Mouse (Mus musculus): ENCODE measurements around the gene Arf3. TPM values are rescaled to one million over a fixed set of nuclear protein-coding genes. Genes with fewer than 3 reads are reported as not detected.

Gene Arf3
- total and polyA plus RNA-seq, 2 experiments from 2014 or later: 17.3 to 27.6 TPM

DNA sequence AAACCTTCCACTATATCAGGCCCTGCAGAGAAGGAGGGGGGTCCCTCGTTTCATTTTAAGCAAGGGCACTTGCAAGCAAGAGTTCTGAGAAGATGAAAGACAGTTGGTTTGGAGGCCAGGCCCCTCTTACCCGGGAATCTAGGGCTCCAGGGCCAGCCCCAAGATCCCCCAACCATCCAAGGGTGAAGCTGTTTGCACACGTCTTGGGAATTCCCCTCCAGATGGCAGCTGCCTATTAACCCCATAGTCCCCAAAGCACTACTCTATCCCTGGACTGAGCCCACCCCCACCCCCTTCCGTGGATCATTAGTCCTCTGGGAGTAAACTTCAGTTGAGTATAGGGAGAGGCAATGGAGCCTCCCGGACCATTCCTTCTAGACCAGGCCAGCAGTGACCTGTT, 12.5 kb upstream of the Arf3 start:
- Histone ChIP-seq H3K4me1 (ENCODE audit: control insufficient read depth, insufficient read depth) (peaks cover 12% of the 10 kb centered on the region), H3K4me3 (ENCODE audit: low read depth, low read length) (no peak overlapping the region), H3K9ac (replicated peaks; ENCODE audit: low read depth, low read length) (no peak overlapping the region), H3K9me3 (replicated peaks; ENCODE audit: control insufficient read depth, low read length) (no peaks in the 10 kb centered on the region), H3K4me2 (ENCODE audit: low read depth, low read length) (no peak overlapping the region), H3K27me3 (ENCODE audit: control insufficient read depth, insufficient read depth, low read length) (peaks cover 78% of the 10 kb centered on the region), H3K27ac (ENCODE audit: low read depth) (no peak overlapping the region), H3K36me3 (replicated peaks; ENCODE audit: control insufficient read depth, insufficient read depth, low read length) (no peaks in the 10 kb centered on the region)
- WGBS: 18% methylated on average over 5 of the region's 5 CpGs
- TF ChIP-seq CTCF (IDR thresholded peaks at IDR 0.05; ENCODE audit: low read depth): no peak
- TF ChIP-seq EP300 (IDR thresholded peaks at IDR 0.05; ENCODE audit: low read depth): no peak
- ATAC-seq (ENCODE audit: insufficient read depth, low read depth) (no peak), DNase-seq (ENCODE audit: low spot score) (no peak)

DNA sequence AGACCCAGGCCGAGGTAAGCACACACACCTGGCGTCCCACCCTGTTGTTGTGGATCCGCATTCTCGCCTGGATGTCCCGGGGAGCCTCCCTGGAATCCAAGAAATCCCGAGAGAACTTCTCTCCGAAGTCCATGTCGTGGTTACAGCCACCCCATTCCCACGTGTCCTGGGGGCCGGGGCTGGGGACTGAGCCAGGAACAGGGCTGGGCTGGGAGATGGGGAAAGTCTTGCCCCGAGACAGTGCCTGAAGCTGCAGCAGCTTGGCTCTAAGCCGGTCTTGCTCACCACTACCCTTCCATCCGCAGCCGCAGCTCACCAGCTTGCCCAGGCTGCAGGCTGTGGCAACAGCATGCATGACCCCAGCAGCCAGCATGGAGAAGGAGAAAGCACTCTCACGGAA, 11.1 kb upstream of the Arf3 start:
- no peaks in the 10 kb centered on the region for H3K9me3 ChIP-seq (replicated peaks; ENCODE audit: control insufficient read depth, low read length)
- DNase-seq (ENCODE audit: low spot score): no peak
- no peak for TF ChIP-seq EP300 (IDR thresholded peaks at IDR 0.05; ENCODE audit: low read depth)
- no peak for TF ChIP-seq CTCF (IDR thresholded peaks at IDR 0.05; ENCODE audit: low read depth)
- H3K27ac ChIP-seq (ENCODE audit: low read depth): no peak overlapping the region
- 31% methylated on average over 15 of the region's 15 CpGs for WGBS
- no peak overlapping the region for H3K4me3 ChIP-seq (ENCODE audit: low read depth, low read length)
- H3K4me1 ChIP-seq (ENCODE audit: control insufficient read depth, insufficient read depth): peaks cover 12% of the 10 kb centered on the region
- H3K9ac ChIP-seq (replicated peaks; ENCODE audit: low read depth, low read length): no peak overlapping the region
- ATAC-seq (ENCODE audit: insufficient read depth, low read depth): no peak
- H3K4me2 ChIP-seq (ENCODE audit: low read depth, low read length): no peak overlapping the region
- peaks cover 66% of the 10 kb centered on the region for H3K27me3 ChIP-seq (ENCODE audit: control insufficient read depth, insufficient read depth, low read length)
- H3K36me3 ChIP-seq (replicated peaks; ENCODE audit: control insufficient read depth, insufficient read depth, low read length): no peaks in the 10 kb centered on the region

- ATAC-seq (ENCODE audit: insufficient read depth, low read depth) (no peak), DNase-seq (ENCODE audit: low spot score) (no peak)
- Histone ChIP-seq H3K36me3 (replicated peaks; ENCODE audit: control insufficient read depth, insufficient read depth, low read length) (no peaks in the 10 kb centered on the region), H3K4me3 (ENCODE audit: low read depth, low read length) (peak overlapping the region; percentile 27), H3K9ac (replicated peaks; ENCODE audit: low read depth, low read length) (no peak overlapping the region), H3K27ac (ENCODE audit: low read depth) (no peak overlapping the region), H3K9me3 (replicated peaks; ENCODE audit: control insufficient read depth, low read length) (no peaks in the 10 kb centered on the region), H3K27me3 (ENCODE audit: control insufficient read depth, insufficient read depth, low read length) (peaks cover 57% of the 10 kb centered on the region), H3K4me2 (ENCODE audit: low read depth, low read length) (peak overlapping the region; percentile 64), H3K4me1 (ENCODE audit: control insufficient read depth, insufficient read depth) (peaks cover 6% of the 10 kb centered on the region; the same call in 1 of the 2 replicates)
- TF ChIP-seq CTCF (IDR thresholded peaks at IDR 0.05; ENCODE audit: low read depth) (no peak), EP300 (IDR thresholded peaks at IDR 0.05; ENCODE audit: low read depth) (no peak)
- 4% methylated on average over 36 of the region's 36 CpGs for WGBS
Measured at GRCm38 (mm10) chr15:98772511-98773211, 9.6 kb upstream of the Arf3 start.

- H3K9ac ChIP-seq (replicated peaks; ENCODE audit: low read depth, low read length): no peak overlapping the region
- 0 out of 2 replicates have a peak, but pooled peaks cover 4% of the 10 kb centered on the region for H3K4me1 ChIP-seq (ENCODE audit: control insufficient read depth, insufficient read depth)
- WGBS: 23% methylated on average over 12 of the region's 12 CpGs
- no peak overlapping the region for H3K27ac ChIP-seq (ENCODE audit: low read depth)
- peaks cover 49% of the 10 kb centered on the region for H3K27me3 ChIP-seq (ENCODE audit: control insufficient read depth, insufficient read depth, low read length)
- H3K9me3 ChIP-seq (replicated peaks; ENCODE audit: control insufficient read depth, low read length): no peaks in the 10 kb centered on the region
- peak overlapping the region; percentile 27 for H3K4me3 ChIP-seq (ENCODE audit: low read depth, low read length)
- no peak for ATAC-seq (ENCODE audit: insufficient read depth, low read depth)
- TF ChIP-seq CTCF (IDR thresholded peaks at IDR 0.05; ENCODE audit: low read depth) (no peak), EP300 (IDR thresholded peaks at IDR 0.05; ENCODE audit: low read depth) (no peak)
- H3K4me2 ChIP-seq (ENCODE audit: low read depth, low read length): peak overlapping the region; percentile 64
- no peak for DNase-seq (ENCODE audit: low spot score)
- no peaks in the 10 kb centered on the region for H3K36me3 ChIP-seq (replicated peaks; ENCODE audit: control insufficient read depth, insufficient read depth, low read length)
Measured at GRCm38 (mm10) chr15:98771813-98772425, 8.9 kb upstream of the Arf3 start.

- Histone ChIP-seq H3K4me3 (ENCODE audit: low read depth, low read length) (no peak overlapping the region), H3K4me2 (ENCODE audit: low read depth, low read length) (no peak overlapping the region), H3K4me1 (ENCODE audit: control insufficient read depth, insufficient read depth) (0 out of 2 replicates have a peak, but pooled peaks cover 4% of the 10 kb centered on the region), H3K27ac (ENCODE audit: low read depth) (no peak overlapping the region), H3K27me3 (ENCODE audit: control insufficient read depth, insufficient read depth, low read length) (peaks cover 16% of the 10 kb centered on the region; the same call in 1 of the 2 replicates), H3K36me3 (replicated peaks; ENCODE audit: control insufficient read depth, insufficient read depth, low read length) (no peaks in the 10 kb centered on the region), H3K9me3 (replicated peaks; ENCODE audit: control insufficient read depth, low read length) (no peaks in the 10 kb centered on the region), H3K9ac (replicated peaks; ENCODE audit: low read depth, low read length) (no peak overlapping the region)
- TF ChIP-seq CTCF (IDR thresholded peaks at IDR 0.05; ENCODE audit: low read depth) (no peak), EP300 (IDR thresholded peaks at IDR 0.05; ENCODE audit: low read depth) (no peak)
- DNase-seq (ENCODE audit: low spot score) (no peak), ATAC-seq (ENCODE audit: insufficient read depth, low read depth) (no peak)
- WGBS: 32% methylated on average over 5 of the region's 5 CpGs
Measured at GRCm38 (mm10) chr15:98768259-98768658, 5.2 kb upstream of the Arf3 start.
